Mouse (Mus musculus) embryonic facial prominence, embryonic 14.5 days (tissue): Measurements from ENCODE around the gene Morc3. TPM values are rescaled to one million over a fixed set of nuclear protein-coding genes. Genes with fewer than 3 reads are reported as not detected.

ENCODE experiments used
- ATAC-seq: fragments of 200-750 bp; cut with Nextera tagmentation; 2 replicates; pipeline ENCODE4 v1.8.0; 2017; ENCODE audit warnings: low read depth, moderate number of reproducible peaks, moderate TSS enrichment
- DNase-seq: peaks from one replicate; pipeline ENCODE4 v3.0.0-alpha.2; 2015; ENCODE audit warnings: low spot score
- H3K27ac ChIP-seq: fragments of 300-500 bp; sonication (generic); replicated peaks from 2 replicates; pipeline ENCODE4 v1.5.1; 2014; ENCODE audit warnings: low read depth, mild to moderate bottlenecking, low read length, moderate library complexity
- H3K27me3 ChIP-seq: fragments of 300-500 bp; sonication (generic); replicated peaks from 2 replicates; pipeline ENCODE4 v1.6.1; 2014; ENCODE audit warnings: low read length; ENCODE audit not compliant: control insufficient read depth, insufficient read depth
- H3K36me3 ChIP-seq: fragments of 300-500 bp; sonication (generic); 2 replicates; pipeline ENCODE4 v1.6.1; 2014; ENCODE audit warnings: low read length, mixed read lengths; ENCODE audit not compliant: control insufficient read depth, insufficient read depth
- H3K4me1 ChIP-seq: fragments of 300-500 bp; sonication (generic); 2 replicates; pipeline ENCODE4 v1.6.1; 2014; ENCODE audit warnings: antibody characterized with exemption, low read length; ENCODE audit not compliant: control insufficient read depth, insufficient read depth
- H3K4me2 ChIP-seq: fragments of 300-500 bp; sonication (generic); 2 replicates; pipeline ENCODE4 v1.6.1; 2014; ENCODE audit warnings: low read depth, mild to moderate bottlenecking, low read length, moderate library complexity, mixed read lengths
- H3K4me3 ChIP-seq: fragments of 300-500 bp; sonication (generic); 2 replicates; pipeline ENCODE4 v1.5.1; 2014; ENCODE audit warnings: low read depth, mild to moderate bottlenecking, low read length
- H3K9ac ChIP-seq: fragments of 300-500 bp; sonication (generic); 2 replicates; pipeline ENCODE4 v1.6.1; 2014; ENCODE audit warnings: low read depth, mild to moderate bottlenecking, low read length, moderate library complexity, mixed read lengths
- H3K9me3 ChIP-seq: fragments of 300-500 bp; sonication (generic); 2 replicates; pipeline ENCODE4 v1.6.1; 2016; ENCODE audit warnings: low read length; ENCODE audit not compliant: control insufficient read depth
- WGBS: fragments of 180-500 bp; shearing (Covaris S2); extraction: QIAGEN DNeasy Blood & Tissue Kit; methylation state at CpG from one replicate; pipeline ENCODE4 v1.1.7; 2014; 5-methylcytosine and 5-hydroxymethylcytosine counted together
- polyA plus RNA-seq: library from polyadenylated mRNA; unstranded; fragments of >200 nt; fragmentation: Nextera tagmentation; extraction: Ambion mirVana; gene quantifications from 2 replicates; pipeline ENCODE4 v1.2.1, GENCODE M21; 2014

The Morc3 gene
- polyA plus RNA-seq, 1 experiment from 2014 or later: 32.1 TPM

DNA sequence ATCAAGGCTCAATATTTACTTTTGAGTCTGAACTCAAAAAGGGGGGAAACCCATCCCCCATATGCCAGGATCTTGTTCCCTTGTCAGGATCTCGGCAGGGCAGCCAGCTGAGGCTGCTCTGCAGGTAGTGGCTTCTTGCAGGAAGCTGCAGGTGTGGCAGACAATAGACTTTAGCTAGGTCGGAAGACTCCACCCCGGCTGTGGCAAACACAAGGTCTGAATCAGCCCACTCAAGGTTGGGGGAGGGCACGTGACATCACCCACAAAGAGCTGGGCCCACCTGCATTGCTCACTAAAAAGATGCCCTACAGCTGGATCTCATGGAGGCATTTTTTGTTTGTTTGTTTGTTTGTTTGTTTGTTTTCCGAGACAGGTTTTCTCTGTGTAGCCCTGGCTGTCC lies 75.8 kb downstream of the Morc3 start:
- 77% methylated on average over 5 of the region's 5 CpGs for WGBS
- Histone ChIP-seq H3K36me3 (0 out of 2 replicates have a peak, but pooled peaks cover 12% of the 10 kb centered on the region), H3K9me3 (no peaks in the 10 kb centered on the region)

DNA sequence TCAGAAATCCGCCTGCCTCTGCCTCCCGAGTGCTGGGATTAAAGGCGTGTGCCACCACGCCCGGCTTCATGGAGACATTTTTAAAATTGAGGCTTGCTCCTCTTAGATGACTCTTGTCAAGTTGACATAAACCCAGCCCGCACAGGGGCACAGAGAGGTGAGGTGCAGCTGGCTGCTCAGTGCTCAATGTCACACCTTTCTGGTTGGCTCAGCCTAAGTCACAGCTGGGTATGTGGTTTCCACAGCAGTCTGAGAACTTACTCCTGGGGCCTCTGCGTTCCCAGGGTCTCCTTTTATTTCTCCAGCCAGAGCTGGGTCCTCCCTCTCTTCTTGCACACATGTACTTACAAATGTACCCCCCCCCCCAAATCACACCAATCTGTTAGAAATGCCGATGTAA lies 76.3 kb downstream of the Morc3 start:
- no peaks in the 10 kb centered on the region for H3K27me3 ChIP-seq
- no peak for DNase-seq
- H3K4me3 ChIP-seq: no peak overlapping the region
- 94% methylated on average over 8 of the region's 8 CpGs for WGBS
- no peak for ATAC-seq
- H3K4me1 ChIP-seq: peaks cover 3% of the 10 kb centered on the region; the same call in 1 of the 2 replicates
- H3K9ac ChIP-seq: no peak overlapping the region
- H3K27ac ChIP-seq: no peak overlapping the region
- H3K36me3 ChIP-seq: 0 out of 2 replicates have a peak, but pooled peaks cover 7% of the 10 kb centered on the region
- no peaks in the 10 kb centered on the region for H3K9me3 ChIP-seq
- no peak overlapping the region for H3K4me2 ChIP-seq

More for the DNA sequence above, 75.8 kb downstream of the Morc3 start:
- Histone ChIP-seq H3K4me2 (no peak overlapping the region), H3K4me3 (no peak overlapping the region), H3K27ac (no peak overlapping the region), H3K27me3 (no peaks in the 10 kb centered on the region), H3K9ac (no peak overlapping the region), H3K4me1 (peaks cover 3% of the 10 kb centered on the region; the same call in 1 of the 2 replicates)
- no peak for DNase-seq
- ATAC-seq: no peak

DNA sequence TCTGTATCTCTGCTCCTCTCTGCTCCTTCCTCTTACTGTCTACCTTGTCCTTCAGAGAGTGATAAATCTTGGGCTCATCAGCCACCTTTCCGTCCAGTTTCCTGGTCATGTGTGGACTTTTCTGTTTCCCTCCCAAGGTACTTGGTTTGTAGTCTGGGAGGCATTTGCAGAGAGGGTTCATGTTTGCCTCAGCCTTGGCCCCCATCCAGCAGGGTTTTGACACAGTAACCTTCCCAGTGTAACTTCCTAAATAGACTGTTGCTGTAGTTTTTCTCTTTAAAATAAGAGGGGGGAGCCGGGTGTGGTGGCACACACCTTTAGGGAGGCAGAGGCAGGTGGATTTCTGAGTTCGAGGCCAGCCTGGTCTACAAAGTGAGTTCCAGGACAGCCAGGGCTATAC lies 78.0 kb downstream of the Morc3 start:
- Histone ChIP-seq H3K27ac (no peak overlapping the region), H3K4me1 (peaks cover 6% of the 10 kb centered on the region; the same call in 1 of the 2 replicates), H3K27me3 (no peaks in the 10 kb centered on the region), H3K9ac (no peak overlapping the region), H3K9me3 (no peaks in the 10 kb centered on the region), H3K4me3 (no peak overlapping the region), H3K36me3 (no peaks in the 10 kb centered on the region), H3K4me2 (no peak overlapping the region)
- ATAC-seq (no peak), DNase-seq (no peak)
- 82% methylated on average over 3 of the region's 3 CpGs for WGBS

DNA sequence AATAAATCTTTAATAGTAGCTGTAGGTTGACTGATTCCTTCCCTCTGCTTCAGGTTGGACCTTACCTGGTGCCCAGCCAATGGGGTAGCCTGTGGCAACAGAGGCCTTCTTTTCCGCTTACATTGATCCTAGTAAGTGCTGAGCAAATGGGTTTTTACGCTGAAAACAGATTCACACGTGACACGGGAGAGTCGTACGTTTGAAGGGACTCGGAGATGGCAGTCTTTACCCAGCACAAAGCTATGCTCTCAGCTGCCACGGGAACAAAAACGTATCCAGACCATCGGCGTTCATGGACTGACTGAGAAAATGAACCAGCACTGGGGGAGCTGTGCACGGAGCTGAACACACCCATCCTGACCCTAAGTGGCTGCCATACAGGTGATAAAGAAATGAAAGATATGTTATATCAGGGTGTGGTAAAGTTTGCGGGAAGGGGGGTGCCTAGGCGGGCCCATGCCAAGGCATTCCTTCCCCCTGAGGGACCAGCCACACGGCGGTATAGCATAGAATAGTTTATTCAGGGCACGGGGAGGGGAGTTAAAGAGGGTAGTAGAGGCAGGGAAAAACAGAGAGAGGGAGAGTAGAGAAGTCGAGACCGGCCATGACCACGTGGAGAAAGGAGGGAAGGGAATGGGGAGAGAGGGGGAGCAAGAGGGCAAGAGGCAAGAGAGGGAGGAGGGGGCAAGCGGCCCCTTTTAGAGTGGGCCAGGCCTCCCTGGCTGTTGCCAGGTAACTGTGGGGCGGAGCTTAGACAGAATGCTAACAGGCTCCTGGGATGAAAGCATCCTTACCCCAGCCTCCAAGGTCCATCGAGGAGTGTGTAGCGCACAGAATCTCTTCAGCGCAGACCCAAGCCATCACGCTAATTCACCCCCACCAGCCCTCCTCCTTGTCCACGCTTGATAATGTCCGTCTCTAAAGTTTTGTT lies 79.1 kb downstream of the Morc3 start:
- DNase-seq: no peak
- no peak overlapping the region for H3K9ac ChIP-seq
- no peak overlapping the region for H3K27ac ChIP-seq
- no peak for ATAC-seq
- H3K4me3 ChIP-seq: no peak overlapping the region
- no peaks in the 10 kb centered on the region for H3K27me3 ChIP-seq
- WGBS: 64% methylated on average over 27 of the region's 28 CpGs
- no peaks in the 10 kb centered on the region for H3K9me3 ChIP-seq
- H3K4me1 ChIP-seq: peaks cover 6% of the 10 kb centered on the region; the same call in 1 of the 2 replicates
- no peaks in the 10 kb centered on the region for H3K36me3 ChIP-seq
- H3K4me2 ChIP-seq: no peak overlapping the region

DNA sequence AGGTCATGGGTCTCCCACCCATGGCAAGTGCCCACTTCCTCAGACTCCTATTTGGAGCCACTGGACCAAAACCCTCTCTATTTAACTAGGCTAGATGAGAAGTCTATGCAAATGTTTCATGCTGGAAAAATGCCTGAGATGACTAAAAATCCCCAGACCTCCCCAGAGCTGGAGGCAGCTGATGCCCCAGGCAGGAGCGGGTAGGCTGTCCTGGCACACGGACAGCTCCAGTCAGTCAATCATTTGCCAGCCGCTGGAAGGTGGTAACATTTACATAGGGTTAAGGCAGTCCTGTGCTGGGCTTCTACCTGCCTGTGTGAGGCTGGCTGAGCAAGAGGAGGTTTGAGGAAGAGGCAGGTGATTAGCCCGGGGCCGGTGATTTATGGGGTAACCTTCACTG lies 80.2 kb downstream of the Morc3 start:
- H3K36me3 ChIP-seq: no peaks in the 10 kb centered on the region
- no peak overlapping the region for H3K4me2 ChIP-seq
- DNase-seq (no peak), ATAC-seq (no peak)
- no peaks in the 10 kb centered on the region for H3K9me3 ChIP-seq
- H3K4me3 ChIP-seq: no peak overlapping the region
- no peak overlapping the region for H3K27ac ChIP-seq
- H3K27me3 ChIP-seq: no peaks in the 10 kb centered on the region
- H3K4me1 ChIP-seq: peaks cover 3% of the 10 kb centered on the region; the same call in 1 of the 2 replicates
- 51% methylated on average over 5 of the region's 5 CpGs for WGBS
- no peak overlapping the region for H3K9ac ChIP-seq

DNA sequence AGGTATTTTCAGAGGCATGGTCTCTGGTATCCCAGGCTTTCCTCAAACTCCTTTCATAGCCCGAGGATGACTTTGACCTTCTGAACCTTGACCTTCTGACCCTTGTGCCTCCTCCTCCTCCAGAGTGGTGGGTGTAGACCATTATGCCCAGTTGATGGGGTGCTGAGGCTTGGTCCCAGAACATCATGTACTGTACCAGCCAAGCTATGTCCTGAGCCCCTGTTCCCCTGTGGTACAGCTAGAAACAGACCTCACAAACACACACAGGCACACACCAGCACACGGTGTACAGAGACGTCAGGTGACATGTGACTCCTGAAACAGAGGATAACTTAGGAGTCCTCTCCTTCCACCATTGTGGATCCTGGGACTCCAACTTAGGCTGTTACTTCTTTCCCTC lies 80.9 kb downstream of the Morc3 start:
- no peak for ATAC-seq
- Histone ChIP-seq H3K4me2 (no peak overlapping the region), H3K4me1 (peaks cover 3% of the 10 kb centered on the region; the same call in 1 of the 2 replicates), H3K27ac (no peak overlapping the region), H3K27me3 (no peaks in the 10 kb centered on the region), H3K4me3 (no peak overlapping the region), H3K36me3 (no peaks in the 10 kb centered on the region), H3K9ac (no peak overlapping the region), H3K9me3 (no peaks in the 10 kb centered on the region)
- 65% methylated on average over 3 of the region's 3 CpGs for WGBS
- DNase-seq: no peak

DNA sequence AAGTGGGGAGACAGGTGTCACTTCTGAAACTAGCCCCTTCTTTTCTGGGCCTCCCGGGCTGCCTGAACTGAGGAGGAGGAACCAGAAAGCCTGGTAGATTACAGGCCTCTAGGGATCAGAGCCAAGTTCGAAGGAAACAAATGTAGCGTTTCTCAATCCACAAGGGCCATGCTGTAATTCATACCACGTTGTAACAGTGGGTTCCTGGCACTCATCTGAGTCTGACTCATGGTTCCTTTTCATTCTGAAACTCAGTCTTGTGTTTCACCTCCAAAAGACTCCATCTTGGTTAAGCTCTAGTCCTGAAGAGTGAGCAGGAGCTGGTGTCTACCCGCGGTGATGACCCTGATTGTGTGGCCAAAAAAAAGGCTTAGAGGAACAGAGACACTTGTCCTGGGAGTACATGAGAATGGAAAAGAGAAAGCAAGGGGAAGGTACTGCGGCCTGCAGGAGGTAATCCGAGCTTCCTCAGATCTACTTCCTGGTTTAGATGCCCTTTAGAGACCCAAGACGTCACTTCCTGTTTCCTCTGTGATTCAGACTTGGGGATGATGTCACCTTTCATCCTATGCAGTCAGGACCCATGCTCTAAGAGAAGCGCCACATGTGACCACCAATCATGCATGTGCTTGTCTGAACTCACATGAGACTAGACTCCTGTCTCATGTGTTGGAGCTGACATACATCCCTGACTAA lies 82.1 kb downstream of the Morc3 start:
- Histone ChIP-seq H3K36me3 (no peaks in the 10 kb centered on the region), H3K4me2 (no peak overlapping the region), H3K4me3 (no peak overlapping the region), H3K27me3 (no peaks in the 10 kb centered on the region), H3K27ac (no peak overlapping the region), H3K4me1 (peaks cover 3% of the 10 kb centered on the region; the same call in 1 of the 2 replicates), H3K9me3 (no peaks in the 10 kb centered on the region), H3K9ac (no peak overlapping the region)
- WGBS: 66% methylated on average over 10 of the region's 10 CpGs
- 0 out of 2 replicates have a peak, but pooled peaks have one; percentile 23 for ATAC-seq
- peak; percentile 51 for DNase-seq

DNA sequence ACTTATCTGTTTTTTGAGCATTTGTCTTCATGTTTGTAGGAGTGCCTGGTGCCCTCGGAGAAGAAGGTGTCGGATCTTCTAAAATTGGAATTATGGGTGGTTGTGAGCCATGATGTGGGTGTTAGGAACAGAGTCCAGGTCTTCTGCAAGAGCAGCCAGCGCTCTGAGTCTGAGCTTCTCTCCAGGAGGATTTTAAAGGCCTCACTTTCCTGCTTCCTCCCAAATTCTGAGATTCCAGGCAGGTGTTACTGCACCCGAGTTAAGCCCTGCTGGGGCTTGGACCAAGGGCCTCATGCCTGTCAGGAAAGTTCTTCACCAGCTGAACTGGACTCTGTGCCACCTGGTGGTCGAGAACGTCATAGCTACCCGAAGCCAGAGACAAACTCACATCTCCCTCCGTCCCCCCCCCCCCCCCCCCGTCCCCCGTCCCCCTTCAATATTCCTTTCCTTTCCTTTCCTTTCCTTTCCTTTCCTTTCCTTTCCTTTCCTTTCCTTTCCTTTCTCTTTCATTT lies 83.5 kb downstream of the Morc3 start:
- H3K27ac ChIP-seq: no peak overlapping the region
- no peak for ATAC-seq
- H3K9me3 ChIP-seq: no peaks in the 10 kb centered on the region
- H3K27me3 ChIP-seq: no peaks in the 10 kb centered on the region
- no peaks in the 10 kb centered on the region for H3K36me3 ChIP-seq
- peaks cover 3% of the 10 kb centered on the region; the same call in 1 of the 2 replicates for H3K4me1 ChIP-seq
- WGBS: 31% methylated on average over 10 of the region's 10 CpGs
- no peak for DNase-seq
- no peak overlapping the region for H3K9ac ChIP-seq
- no peak overlapping the region for H3K4me3 ChIP-seq
- H3K4me2 ChIP-seq: no peak overlapping the region
